Mouse (Mus musculus) liver, embryonic 14 days (tissue): ENCODE data around the gene Fam229b. TPM values are rescaled to one million over a fixed set of nuclear protein-coding genes. Genes with fewer than 3 reads are reported as not detected.

Source experiments
- polyA plus RNA-seq: library from polyadenylated mRNA; depleted of rRNA; stranded (reverse); fragments of >200 nt; gene quantifications from 2 replicates; pipeline ENCODE4 v1.2.3, GENCODE M21; 2012; rRNA removed

Gene Fam229b
- polyA plus RNA-seq = 0.31 and 0.37 TPM in 2 replicates

DNA sequence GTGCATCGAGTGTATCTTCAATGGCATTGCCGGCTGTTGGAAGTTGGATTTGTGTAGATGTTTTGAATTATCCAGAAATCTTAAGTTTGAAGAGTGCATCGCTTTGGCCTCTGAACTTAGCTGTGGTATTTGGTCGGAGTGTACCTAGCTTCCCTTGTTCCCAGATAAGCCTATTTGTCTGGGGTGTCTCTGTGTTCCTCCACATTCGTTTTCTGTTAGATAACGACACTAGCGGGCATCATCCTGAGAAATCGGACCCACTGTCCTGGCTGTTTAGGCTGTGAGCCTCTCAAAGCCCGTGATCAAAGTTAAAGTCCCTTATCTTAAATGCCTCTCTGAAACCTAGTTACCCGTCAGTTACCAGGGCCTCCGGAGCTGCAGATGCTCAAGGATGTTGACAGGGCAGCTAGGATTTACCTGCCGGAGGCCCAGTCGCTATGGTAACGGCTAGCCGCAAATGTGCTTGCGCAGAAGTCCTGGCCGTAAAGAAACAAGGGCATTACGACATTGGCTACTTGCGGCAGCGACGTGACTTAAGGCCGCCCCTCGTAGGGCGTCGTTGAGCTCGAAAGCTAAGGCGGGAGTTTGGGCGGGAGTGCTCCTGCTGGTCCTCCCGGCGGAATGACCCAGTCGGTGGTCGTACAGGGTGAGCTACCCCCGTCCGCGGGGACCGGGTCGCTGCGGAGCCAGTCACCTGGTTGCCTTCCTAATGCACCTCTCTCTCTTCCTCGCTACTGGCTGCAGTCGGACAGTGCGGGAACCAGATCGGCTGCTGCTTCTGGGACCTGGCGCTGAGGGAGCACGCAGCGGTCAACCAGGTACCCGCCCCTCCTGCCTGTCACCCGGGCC, at the start of gene Fam229b, which contains the start of gene Tube1:
Gene Fam229b (minus strand): TSS at position 453 of the 849 bp plus-strand sequence.
Gene Tube1 (plus strand): TSS at position 515 of the 849 bp plus-strand sequence.

DNA sequence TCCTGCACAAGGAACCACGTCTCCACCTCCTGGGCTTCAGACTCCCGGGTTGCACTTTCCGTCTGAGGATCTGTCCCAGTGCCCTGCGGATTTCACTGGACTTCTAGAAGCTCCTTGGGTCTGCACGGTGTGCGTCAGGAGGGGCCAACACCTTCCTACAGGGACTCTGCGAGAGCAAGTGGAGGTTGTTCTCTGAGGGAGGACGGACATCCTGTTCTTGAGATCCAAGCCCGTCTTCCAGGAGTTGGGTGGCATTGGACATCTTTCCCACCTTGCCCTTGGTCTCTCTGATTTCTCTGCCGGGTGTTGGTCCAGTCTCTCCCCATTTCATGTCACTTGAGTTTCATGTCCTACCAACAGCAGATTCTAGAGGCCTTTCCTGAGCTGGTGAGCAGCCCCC, 30.0 kb upstream of the Fam229b start, which contains the start of gene Ccn6:
Gene Ccn6 (minus strand): TSS at position 101 of the 400 bp plus-strand sequence.

Other genes with a start within 250 kb of the Fam229b start
- gene Lama4, start 168.4 kb downstream of the Fam229b start, polyA plus RNA-seq = 0.52 and 1.4 TPM in 2 replicates
- gene Tube1, start 62 bp upstream of the Fam229b start, polyA plus RNA-seq = 5.2 and 5.7 TPM in 2 replicates
- 0.03 TPM in 1 of 2 replicates, not detected in the other for gene Ccn6, start 29.9 kb upstream of the Fam229b start, polyA plus RNA-seq
- 9.8 and 10.7 TPM in 2 replicates for gene Fyn, start 234.9 kb upstream of the Fam229b start, polyA plus RNA-seq